Comparison of ENCODE assay signal across 9 mouse cellular contexts in the genomic region with DNA sequence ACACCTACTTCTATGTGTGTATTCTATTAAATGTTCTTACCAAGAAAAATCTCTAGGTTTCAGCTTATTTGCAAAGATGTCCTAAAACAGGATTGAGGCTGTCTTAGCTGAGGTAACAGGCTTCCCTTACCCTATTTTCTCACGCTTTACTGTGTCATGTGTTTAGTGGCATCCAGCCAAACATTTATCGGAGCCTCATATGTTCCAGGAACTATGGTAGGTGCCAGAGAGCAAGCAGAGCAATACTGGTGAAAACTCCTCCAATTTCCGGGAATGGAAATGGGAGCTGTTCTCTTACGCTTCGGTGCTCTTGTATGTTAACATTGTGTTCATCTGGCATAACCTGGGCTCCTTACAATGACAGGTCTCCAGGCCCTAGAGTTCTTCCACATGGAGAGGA. TPM values are rescaled to one million over a fixed set of nuclear protein-coding genes. Genes with fewer than 3 reads are reported as not detected.
DNase-seq lines count a peak whose midpoint lies in the region; ATAC-seq and TF ChIP-seq lines count a peak whose summit lies in the region.
"Had no signal": no experiment of that assay in that cellular context is flagged by ENCODE, and none has a peak within 500 bp of the region (broad histone marks: within the 10 kb centered on the region; RNA-seq: fewer than 3 reads in every experiment).

No protein-coding gene starts in this region.

- no peaks in the 10 kb centered on the region for H3K27me3 ChIP-seq in stomach, embryonic 15.5 days (replicated peaks)
- H3K27me3 ChIP-seq in stomach, postnatal 0 days (ENCODE audit: control insufficient read depth, insufficient read depth, low read length) = no peaks in the 10 kb centered on the region
- no peaks in the 10 kb centered on the region for H3K27me3 ChIP-seq in heart, embryonic 16.5 days (ENCODE audit: control insufficient read depth, insufficient read depth, low read length)
- no peaks in the 10 kb centered on the region for H3K27me3 ChIP-seq in midbrain, postnatal 0 days (ENCODE audit: insufficient read depth, low read length)

- H3K9me3 ChIP-seq in stomach, embryonic 15.5 days = no peaks in the 10 kb centered on the region
- no peaks in the 10 kb centered on the region for H3K9me3 ChIP-seq in stomach, postnatal 0 days (ENCODE audit: control insufficient read depth, low read length)
- no peaks in the 10 kb centered on the region for H3K9me3 ChIP-seq in heart, embryonic 16.5 days (replicated peaks; ENCODE audit: control insufficient read depth, low read length)
- H3K9me3 ChIP-seq in midbrain, postnatal 0 days (ENCODE audit: low read length) = no peaks in the 10 kb centered on the region

- no peak for TF ChIP-seq EP300 in stomach, postnatal 0 days (optimal IDR thresholded peaks at IDR 0.05)

- H3K9ac ChIP-seq in stomach, embryonic 15.5 days = no peak overlapping the region
- no peak overlapping the region for H3K9ac ChIP-seq in stomach, postnatal 0 days (ENCODE audit: low read length)
- H3K9ac ChIP-seq in heart, embryonic 16.5 days (ENCODE audit: low read length) = peak overlapping the region; percentile 38; the same call in 1 of the 2 replicates
- H3K9ac ChIP-seq in midbrain, postnatal 0 days (replicated peaks; ENCODE audit: low read length, poor library complexity, severe bottlenecking) = no peak overlapping the region
- H3K9ac ChIP-seq: hindbrain, embryonic 14.5 days had no signal

- H3K4me3 ChIP-seq in gastrocnemius, adult 2 months = no peak overlapping the region
- no peak overlapping the region for H3K4me3 ChIP-seq in stomach, embryonic 15.5 days (replicated peaks)
- no peak overlapping the region for H3K4me3 ChIP-seq in stomach, postnatal 0 days (ENCODE audit: low read depth, low read length)
- no peak overlapping the region for H3K4me3 ChIP-seq in heart, embryonic 16.5 days (ENCODE audit: low read length)
- H3K4me3 ChIP-seq in midbrain, postnatal 0 days (ENCODE audit: low read depth, low read length) = no peak overlapping the region

- WGBS in stomach, embryonic 15.5 days = 64% methylated on average over 5 of the region's 5 CpGs
- WGBS in stomach, postnatal 0 days = 55% methylated on average over 5 of the region's 5 CpGs
- WGBS in heart, embryonic 16.5 days = 27% methylated on average over 5 of the region's 5 CpGs
- 85% methylated on average over 5 of the region's 5 CpGs for WGBS in midbrain, postnatal 0 days

- H3K27ac ChIP-seq in gastrocnemius, adult 2 months = peak overlapping the region; percentile 92
- no peak overlapping the region; the same call in 1 of the 2 replicates for H3K27ac ChIP-seq in stomach, embryonic 15.5 days
- H3K27ac ChIP-seq in stomach, postnatal 0 days (replicated peaks) = no peak overlapping the region
- peak overlapping the region; percentile 92 for H3K27ac ChIP-seq in heart, embryonic 16.5 days (ENCODE audit: low read length)
- H3K27ac ChIP-seq in midbrain, postnatal 0 days (ENCODE audit: low read depth, low read length) = no peak overlapping the region
- H3K27ac ChIP-seq: hindbrain, embryonic 14.5 days had no signal

- H3K4me2 ChIP-seq in stomach, embryonic 15.5 days = no peak overlapping the region
- no peak overlapping the region for H3K4me2 ChIP-seq in stomach, postnatal 0 days (replicated peaks; ENCODE audit: low read depth)
- H3K4me2 ChIP-seq in heart, embryonic 16.5 days (ENCODE audit: low read depth, low read length) = peak overlapping the region; percentile 17; the same call in 1 of the 2 replicates
- no peak overlapping the region for H3K4me2 ChIP-seq in midbrain, postnatal 0 days (ENCODE audit: low read depth, low read length, poor library complexity, severe bottlenecking)
- H3K4me2 ChIP-seq: hindbrain, embryonic 14.5 days had no signal

- no peak for TF ChIP-seq CTCF in gastrocnemius, adult 2 months (IDR thresholded peaks at IDR 0.05)
- TF ChIP-seq CTCF in stomach, postnatal 0 days (IDR thresholded peaks at IDR 0.05; ENCODE audit: low read depth) = no peak
- TF ChIP-seq CTCF in midbrain, postnatal 0 days (IDR thresholded peaks at IDR 0.05) = no peak

- peak; percentile 27; the same call in 1 of the 2 replicates for ATAC-seq in stomach, embryonic 15.5 days (ENCODE audit: insufficient read depth, low FRiP score, low read depth)
- ATAC-seq in stomach, postnatal 0 days (ENCODE audit: low FRiP score, low TSS enrichment) = no peak
- ATAC-seq in heart, embryonic 16.5 days (replicated peaks; ENCODE audit: extremely low read depth, insufficient read depth, low FRiP score) = peak; percentile 61
- ATAC-seq in erythroblast, adult 5-6 weeks (replicated peaks; ENCODE audit: low FRiP score, poor library complexity, severe bottlenecking) = no peak
- no peak for ATAC-seq in midbrain, postnatal 0 days (ENCODE audit: low FRiP score)

- intact Hi-C loops in gastrocnemius, adult 2 months (cut with DNase I) = no loop called here
- intact Hi-C loops in gastrocnemius, postnatal 14 days (cut with DNase I; ENCODE audit: low total_unique reads) = no loop called here

- H3K4me1 ChIP-seq in stomach, embryonic 15.5 days = peaks cover 4% of the 10 kb centered on the region
- H3K4me1 ChIP-seq in stomach, postnatal 0 days (replicated peaks; ENCODE audit: control insufficient read depth, insufficient read depth) = no peaks in the 10 kb centered on the region
- H3K4me1 ChIP-seq in heart, embryonic 16.5 days (ENCODE audit: control insufficient read depth, insufficient read depth, low read length) = peaks cover 29% of the 10 kb centered on the region
- no peaks in the 10 kb centered on the region for H3K4me1 ChIP-seq in midbrain, postnatal 0 days (ENCODE audit: insufficient read depth, low read length)

- DNase-seq in gastrocnemius, adult 2 months = no peak
- DNase-seq in gastrocnemius, postnatal 14 days = no peak
- DNase-seq in stomach, postnatal 0 days (ENCODE audit: low spot score) = no peak
- no peak for DNase-seq in gastrocnemius, adult 18-20 months (ENCODE audit: low spot score)
- no peak for DNase-seq in midbrain, postnatal 0 days (ENCODE audit: low spot score)

- H3K36me3 ChIP-seq in stomach, embryonic 15.5 days = no peaks in the 10 kb centered on the region
- no peaks in the 10 kb centered on the region for H3K36me3 ChIP-seq in stomach, postnatal 0 days (ENCODE audit: control insufficient read depth, insufficient read depth, low read length)
- no peaks in the 10 kb centered on the region for H3K36me3 ChIP-seq in heart, embryonic 16.5 days (ENCODE audit: control insufficient read depth, insufficient read depth)
- H3K36me3 ChIP-seq in midbrain, postnatal 0 days (ENCODE audit: insufficient read depth, low read length) = no peaks in the 10 kb centered on the region

RNA-seq across cellular contexts. Expression of gene Fgl2, which starts 40.8 kb away (rescaled TPM):
- total RNA-seq in gastrocnemius, adult 2 months (2021) = 10 to 100 TPM in 1 of 2 experiments, 1 to 10 TPM in 1; 7.8 to 13.8 TPM
- total RNA-seq in gastrocnemius, postnatal 14 days (2021) = 1 to 10 TPM; 5.7 to 6.1 TPM
- 11.9 and 13.0 TPM in 2 replicates for polyA plus RNA-seq in stomach, embryonic 15.5 days (2015; fragmentation: Nextera tagmentation; extraction: Ambion mirVana)
- polyA plus RNA-seq in stomach, postnatal 0 days (2015; fragmentation: Nextera tagmentation; extraction: Ambion mirVana) = 10.3 and 14.4 TPM in 2 replicates
- 32.4 and 40.2 TPM in 2 replicates for polyA plus RNA-seq in heart, embryonic 16.5 days (2015; fragmentation: Nextera tagmentation; extraction: Ambion mirVana)
- total RNA-seq in erythroblast, adult 5-6 weeks (2015; ENCODE audit: low replicate concordance) = 12.1 and 14.8 TPM in 2 replicates
- total RNA-seq in erythroblast, adult 5-6 weeks (2017; ENCODE audit: low replicate concordance) = 10.0 and 10.7 TPM in 2 replicates
- total RNA-seq in gastrocnemius, adult 18-20 months (2021) = 1 to 10 TPM; 4.0 to 4.8 TPM
- total RNA-seq in midbrain, postnatal 0 days (2014; rRNA removed) = 3.0 and 4.1 TPM in 2 replicates
- polyA plus RNA-seq in midbrain, postnatal 0 days (2015; fragmentation: Nextera tagmentation; extraction: Ambion mirVana) = 1.7 and 1.9 TPM in 2 replicates

Comparison
In these comparisons a context has a peak if more than half of its experiments do, and no peak if none do; other contexts are left out.
1. ATAC-seq: peak in stomach, embryonic 15.5 days (single experiment) and heart, embryonic 16.5 days (single experiment); none in stomach, postnatal 0 days (single experiment), erythroblast, adult 5-6 weeks (single experiment) and midbrain, postnatal 0 days (single experiment).
2. H3K27ac ChIP-seq: peak in gastrocnemius, adult 2 months (single experiment) and heart, embryonic 16.5 days (single experiment); none in stomach, embryonic 15.5 days (single experiment), stomach, postnatal 0 days (single experiment) and midbrain, postnatal 0 days (single experiment).